Mouse (Mus musculus) embryonic facial prominence, embryonic 11.5 days (tissue): ENCODE measurements around the gene Myoz2. TPM values are rescaled to one million over a fixed set of nuclear protein-coding genes. Genes with fewer than 3 reads are reported as not detected.

Experiments
- ATAC-seq: fragments of 200-750 bp; cut with Nextera tagmentation; replicated peaks from 2 replicates; pipeline ENCODE4 v1.8.0; 2017; ENCODE audit warnings: low read depth; ENCODE audit not compliant: insufficient number of reproducible peaks, low FRiP score, low TSS enrichment
- DNase-seq: peaks from one replicate; pipeline ENCODE4 v3.0.0-alpha.2; 2015; ENCODE audit warnings: low spot score
- H3K27ac ChIP-seq: fragments of 300-500 bp; sonication (generic); replicated peaks from 2 replicates; pipeline ENCODE4 v1.5.1; 2014; ENCODE audit warnings: mild to moderate bottlenecking, low read depth, low read length, control low read depth
- H3K27me3 ChIP-seq: fragments of 300-500 bp; sonication (generic); 2 replicates; pipeline ENCODE4 v1.6.1; 2014; ENCODE audit warnings: mild to moderate bottlenecking, low read length, moderate library complexity, mixed read lengths; ENCODE audit not compliant: control insufficient read depth, insufficient read depth
- H3K36me3 ChIP-seq: fragments of 300-500 bp; sonication (generic); replicated peaks from 2 replicates; pipeline ENCODE4 v1.6.1; 2014; ENCODE audit warnings: low read depth, mild to moderate bottlenecking, low read length, moderate library complexity, mixed read lengths; ENCODE audit not compliant: control insufficient read depth, insufficient read depth
- H3K4me1 ChIP-seq: fragments of 300-500 bp; sonication (generic); 2 replicates; pipeline ENCODE4 v1.6.1; 2014; ENCODE audit warnings: low read length, mixed read lengths; ENCODE audit not compliant: control insufficient read depth, insufficient read depth
- H3K4me2 ChIP-seq: fragments of 300-500 bp; sonication (generic); 2 replicates; pipeline ENCODE4 v1.6.1; 2014; ENCODE audit warnings: low read depth, mild to moderate bottlenecking, control low read depth, low read length, moderate library complexity
- H3K4me3 ChIP-seq: fragments of 300-500 bp; sonication (generic); 2 replicates; pipeline ENCODE4 v1.5.1; 2014; ENCODE audit warnings: low read depth, low read length, control low read depth
- H3K9ac ChIP-seq: fragments of 300-500 bp; sonication (generic); replicated peaks from 2 replicates; pipeline ENCODE4 v1.6.1; 2014; ENCODE audit warnings: mild to moderate bottlenecking, control low read depth, low read length
- H3K9me3 ChIP-seq: fragments of 300-500 bp; sonication (generic); replicated peaks from 2 replicates; pipeline ENCODE4 v1.6.1; 2016; ENCODE audit warnings: mild to moderate bottlenecking, low read length, inconsistent platforms, mixed read lengths; ENCODE audit not compliant: control insufficient read depth
- WGBS: fragments of 180-500 bp; shearing (Covaris S2); extraction: QIAGEN DNeasy Blood & Tissue Kit; methylation state at CpG from one replicate; pipeline ENCODE4 v1.1.7; 2014; 5-methylcytosine and 5-hydroxymethylcytosine counted together
- polyA plus RNA-seq: library from polyadenylated mRNA; unstranded; fragments of >200 nt; fragmentation: Nextera tagmentation; extraction: Ambion mirVana; gene quantifications from 2 replicates; pipeline ENCODE4 v1.2.1, GENCODE M21; 2014

Myoz2 gene
- polyA plus RNA-seq, 1 experiment from 2014 or later: 1.3 TPM

DNA sequence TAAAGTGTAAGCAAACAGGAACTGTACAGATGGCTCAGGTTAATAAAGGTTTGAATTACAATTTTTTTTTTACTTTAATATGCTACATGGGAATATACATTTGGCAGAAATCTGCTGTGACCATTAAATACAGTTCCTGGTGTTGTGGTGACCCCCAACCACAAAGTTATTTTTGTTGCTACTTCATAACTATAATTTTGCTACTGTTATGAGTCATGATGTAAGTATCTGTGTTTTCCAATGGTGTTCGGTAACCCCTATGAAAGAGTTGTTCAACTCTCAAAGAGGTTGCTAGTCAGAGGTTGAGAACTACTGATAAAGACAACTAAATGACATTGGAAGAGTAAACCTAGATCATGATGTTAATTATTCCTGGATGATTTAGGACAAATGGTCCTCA lies 7.5 kb upstream of the Myoz2 start:
- ATAC-seq (no peak), DNase-seq (no peak)
- Histone ChIP-seq H3K9me3 (no peaks in the 10 kb centered on the region), H3K9ac (no peak overlapping the region), H3K4me2 (no peak overlapping the region), H3K36me3 (no peaks in the 10 kb centered on the region), H3K4me1 (no peaks in the 10 kb centered on the region), H3K4me3 (no peak overlapping the region), H3K27me3 (no peaks in the 10 kb centered on the region), H3K27ac (no peak overlapping the region)
- WGBS: 91% methylated on average over 1 of the region's 1 CpGs

GRCm38 (mm10) chr3:123033804-123034203 lies 1.0 kb downstream of the Myoz2 start:
- no peaks in the 10 kb centered on the region for H3K36me3 ChIP-seq
- H3K9me3 ChIP-seq: no peaks in the 10 kb centered on the region
- 73% methylated on average over 8 of the region's 8 CpGs for WGBS
- ATAC-seq (no peak), DNase-seq (no peak)
- no peak overlapping the region for H3K27ac ChIP-seq
- no peak overlapping the region for H3K4me3 ChIP-seq
- H3K4me1 ChIP-seq: no peaks in the 10 kb centered on the region
- no peak overlapping the region for H3K4me2 ChIP-seq
- no peak overlapping the region for H3K9ac ChIP-seq
- H3K27me3 ChIP-seq: no peaks in the 10 kb centered on the region

- 52% methylated on average over 3 of the region's 3 CpGs for WGBS
- DNase-seq (no peak), ATAC-seq (no peak)
- no peaks in the 10 kb centered on the region for H3K27me3 ChIP-seq
- H3K4me3 ChIP-seq: no peak overlapping the region
- H3K9ac ChIP-seq: no peak overlapping the region
- H3K4me2 ChIP-seq: no peak overlapping the region
- no peak overlapping the region for H3K27ac ChIP-seq
- no peaks in the 10 kb centered on the region for H3K36me3 ChIP-seq
- no peaks in the 10 kb centered on the region for H3K4me1 ChIP-seq
- no peaks in the 10 kb centered on the region for H3K9me3 ChIP-seq
Observed at GRCm38 (mm10) chr3:123025634-123026033, 9.2 kb downstream of the Myoz2 start.

DNA sequence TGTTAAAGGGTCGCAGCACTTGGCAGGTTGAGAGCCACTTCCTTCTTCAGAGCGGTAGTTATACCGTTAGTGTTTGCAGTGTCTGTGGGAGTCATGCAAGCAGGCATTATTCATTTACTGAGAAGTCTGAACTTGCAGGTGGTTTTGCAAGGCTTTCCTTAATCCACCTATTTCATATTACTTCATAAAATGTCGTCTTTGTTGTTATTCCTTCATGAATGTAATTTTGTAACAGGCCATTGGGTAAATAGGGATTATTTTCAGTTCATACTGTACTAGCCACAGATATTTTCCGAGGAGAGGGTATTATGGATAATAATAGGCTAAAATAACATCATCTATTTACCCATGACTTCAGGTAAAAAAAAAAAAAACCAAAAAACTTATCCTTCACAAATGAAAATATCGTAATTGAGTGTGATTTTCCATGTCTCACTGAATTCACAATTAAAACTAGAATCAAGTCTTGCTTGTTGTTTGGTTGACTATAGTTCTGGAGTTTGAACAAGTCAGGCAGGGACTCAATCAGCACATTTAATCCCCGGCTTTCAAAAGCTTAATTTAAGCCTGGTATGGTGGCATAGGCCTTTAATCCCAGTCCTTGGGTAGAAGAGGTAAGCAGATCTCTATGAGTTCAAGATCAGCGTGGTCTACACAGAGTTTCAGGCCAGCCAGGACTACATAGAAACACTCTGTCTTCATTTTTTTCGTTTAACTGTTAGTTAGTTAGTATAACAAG lies 10.2 kb downstream of the Myoz2 start:
- no peak for DNase-seq
- H3K4me2 ChIP-seq: no peak overlapping the region
- H3K9ac ChIP-seq: no peak overlapping the region
- H3K27ac ChIP-seq: no peak overlapping the region
- H3K4me3 ChIP-seq: no peak overlapping the region
- WGBS: 88% methylated on average over 9 of the region's 9 CpGs
- no peaks in the 10 kb centered on the region for H3K36me3 ChIP-seq
- H3K27me3 ChIP-seq: no peaks in the 10 kb centered on the region
- ATAC-seq: no peak
- H3K9me3 ChIP-seq: no peaks in the 10 kb centered on the region
- no peaks in the 10 kb centered on the region for H3K4me1 ChIP-seq

GRCm38 (mm10) chr3:123018792-123019191 lies 16.0 kb downstream of the Myoz2 start:
- no peaks in the 10 kb centered on the region for H3K27me3 ChIP-seq
- no peak for ATAC-seq
- H3K9me3 ChIP-seq: no peaks in the 10 kb centered on the region
- no peak overlapping the region for H3K4me3 ChIP-seq
- no peak overlapping the region for H3K4me2 ChIP-seq
- no peaks in the 10 kb centered on the region for H3K36me3 ChIP-seq
- 85% methylated on average over 2 of the region's 2 CpGs for WGBS
- H3K4me1 ChIP-seq: no peaks in the 10 kb centered on the region
- no peak overlapping the region for H3K9ac ChIP-seq
- no peak overlapping the region for H3K27ac ChIP-seq
- DNase-seq: no peak

DNA sequence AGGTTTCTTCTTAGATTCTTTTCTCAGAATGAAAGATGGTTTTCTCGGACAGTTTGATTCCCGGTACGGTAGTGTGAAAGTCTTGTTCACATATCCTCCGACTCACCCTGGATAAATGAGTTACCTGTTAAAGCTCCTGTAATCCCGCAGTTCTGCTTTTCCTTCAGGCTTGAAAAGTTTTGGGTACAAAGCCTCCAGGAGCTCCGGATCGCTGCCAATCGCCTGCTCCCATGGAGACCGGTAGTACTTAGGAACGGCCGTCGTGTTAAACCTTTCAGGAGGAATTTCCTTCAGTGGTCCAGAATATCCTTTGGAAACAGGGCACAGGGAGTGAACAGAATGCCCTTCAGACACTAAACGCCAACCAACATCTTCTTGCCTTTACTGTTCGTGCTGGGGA lies 21.3 kb downstream of the Myoz2 start:
- Histone ChIP-seq H3K27me3 (no peaks in the 10 kb centered on the region), H3K4me2 (no peak overlapping the region), H3K27ac (no peak overlapping the region), H3K9me3 (no peaks in the 10 kb centered on the region), H3K9ac (no peak overlapping the region), H3K4me3 (no peak overlapping the region), H3K4me1 (no peaks in the 10 kb centered on the region), H3K36me3 (no peaks in the 10 kb centered on the region)
- 92% methylated on average over 14 of the region's 14 CpGs for whole genome bisulfite sequencing
- DNase-seq: no peak
- no peak for ATAC-seq

DNA sequence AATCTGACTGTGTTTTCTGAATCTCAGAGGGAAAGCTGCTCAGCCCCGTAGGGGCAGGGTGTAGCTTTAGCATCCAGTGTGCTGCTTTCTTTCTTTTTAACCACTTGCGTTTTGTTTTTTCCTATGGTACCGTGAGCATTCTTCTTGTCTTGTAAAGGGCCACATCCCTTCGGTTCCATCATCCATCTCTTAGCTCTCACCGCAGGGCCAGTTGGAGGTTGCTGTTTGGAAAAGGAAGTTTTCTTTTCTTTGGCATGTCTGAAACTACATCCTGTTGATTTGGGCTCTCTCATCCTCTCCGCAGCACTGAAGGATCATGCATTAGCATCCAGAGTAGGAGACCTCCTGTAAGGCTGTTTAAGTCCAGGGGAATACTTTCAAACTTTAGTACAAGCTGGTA lies 25.4 kb downstream of the Myoz2 start:
- H3K27ac ChIP-seq: no peak overlapping the region
- DNase-seq (no peak), ATAC-seq (no peak)
- no peaks in the 10 kb centered on the region for H3K36me3 ChIP-seq
- 39% methylated on average over 6 of the region's 6 CpGs for WGBS
- no peaks in the 10 kb centered on the region for H3K9me3 ChIP-seq
- H3K4me1 ChIP-seq: no peaks in the 10 kb centered on the region
- H3K4me2 ChIP-seq: no peak overlapping the region
- no peaks in the 10 kb centered on the region for H3K27me3 ChIP-seq
- H3K9ac ChIP-seq: no peak overlapping the region
- no peak overlapping the region for H3K4me3 ChIP-seq

GRCm38 (mm10) chr3:123007386-123007785 lies 27.4 kb downstream of the Myoz2 start:
- Histone ChIP-seq H3K27me3 (no peaks in the 10 kb centered on the region), H3K4me1 (no peaks in the 10 kb centered on the region), H3K27ac (no peak overlapping the region), H3K9ac (no peak overlapping the region), H3K4me2 (no peak overlapping the region), H3K4me3 (no peak overlapping the region), H3K36me3 (no peaks in the 10 kb centered on the region), H3K9me3 (no peaks in the 10 kb centered on the region)
- ATAC-seq (no peak), DNase-seq (no peak)
- WGBS: 78% methylated on average over 10 of the region's 10 CpGs
